Mouse (Mus musculus): ENCODE results near the gene Pramef8. TPM values are rescaled to one million over a fixed set of nuclear protein-coding genes. Genes with fewer than 3 reads are reported as not detected.

Pramef8 gene
- 25.6 and 27.4 TPM in 2 replicates for polyA plus RNA-seq (2015; fragmentation: Nextera tagmentation; extraction: Ambion mirVana)

DNA sequence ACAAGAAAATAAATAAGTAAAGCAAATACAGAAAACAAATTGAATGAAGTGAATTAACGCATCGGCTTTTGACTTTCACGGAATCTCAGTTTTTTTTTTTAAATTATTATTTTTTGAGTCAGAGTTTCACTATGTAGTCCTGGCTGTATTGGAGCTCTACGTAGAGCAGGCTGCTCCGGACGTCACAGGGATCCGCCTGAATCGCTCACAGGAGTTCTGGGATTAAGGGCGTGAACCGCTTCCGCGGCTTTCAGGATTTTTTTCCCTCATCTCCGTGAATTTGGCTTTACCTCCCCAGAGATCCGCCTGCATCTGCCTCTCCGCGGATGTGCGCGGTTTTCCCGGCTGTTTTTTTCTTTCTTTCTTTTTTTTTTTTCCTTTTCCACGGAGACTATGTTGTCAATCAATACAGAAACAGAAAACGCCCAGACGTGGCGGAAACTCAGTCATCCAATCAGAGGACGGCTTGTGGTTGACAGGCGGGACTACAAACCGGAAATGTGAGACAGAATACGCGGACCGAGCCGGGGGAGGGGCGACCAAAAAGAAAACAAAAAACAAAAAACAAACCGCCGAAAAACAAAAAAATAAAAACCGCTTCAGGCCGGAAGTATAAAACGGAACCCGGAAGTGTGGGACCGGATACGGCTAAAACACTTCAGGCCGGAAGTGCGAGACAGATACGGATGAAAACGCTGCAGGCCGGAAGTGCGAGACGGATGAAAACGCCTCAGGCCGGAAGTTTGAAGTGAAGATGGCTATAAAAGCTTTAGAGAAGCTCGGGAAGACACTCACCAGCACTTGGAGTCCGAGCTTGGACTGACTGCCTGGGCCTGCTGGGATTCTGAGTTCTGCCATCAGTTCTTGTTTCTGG, at the start of gene Pramef8:
Pramef8 (plus strand) TSS at position 208 of the 874 bp plus-strand sequence.
- ATAC-seq (replicated peaks), result peak; percentile 95
- under 1% methylated on average over 50 of the region's 50 CpGs for WGBS
- H3K4me3 ChIP-seq, result peak within 1 kb of the TSS; percentile 54
- H3K27ac ChIP-seq, result peak within 1 kb of the TSS; percentile 91
- H3K36me3 ChIP-seq (replicated peaks), result peaks cover 18% of the 10 kb centered on the region
- H3K9me3 ChIP-seq, result no peaks in the 10 kb centered on the region
- peak within 1 kb of the TSS; percentile 56 for H3K9ac ChIP-seq
- H3K4me2 ChIP-seq, result peak within 1 kb of the TSS; percentile 60
- peaks cover 6% of the 10 kb centered on the region for H3K4me1 ChIP-seq
- H3K27me3 ChIP-seq (replicated peaks), result no peaks in the 10 kb centered on the region

DNA sequence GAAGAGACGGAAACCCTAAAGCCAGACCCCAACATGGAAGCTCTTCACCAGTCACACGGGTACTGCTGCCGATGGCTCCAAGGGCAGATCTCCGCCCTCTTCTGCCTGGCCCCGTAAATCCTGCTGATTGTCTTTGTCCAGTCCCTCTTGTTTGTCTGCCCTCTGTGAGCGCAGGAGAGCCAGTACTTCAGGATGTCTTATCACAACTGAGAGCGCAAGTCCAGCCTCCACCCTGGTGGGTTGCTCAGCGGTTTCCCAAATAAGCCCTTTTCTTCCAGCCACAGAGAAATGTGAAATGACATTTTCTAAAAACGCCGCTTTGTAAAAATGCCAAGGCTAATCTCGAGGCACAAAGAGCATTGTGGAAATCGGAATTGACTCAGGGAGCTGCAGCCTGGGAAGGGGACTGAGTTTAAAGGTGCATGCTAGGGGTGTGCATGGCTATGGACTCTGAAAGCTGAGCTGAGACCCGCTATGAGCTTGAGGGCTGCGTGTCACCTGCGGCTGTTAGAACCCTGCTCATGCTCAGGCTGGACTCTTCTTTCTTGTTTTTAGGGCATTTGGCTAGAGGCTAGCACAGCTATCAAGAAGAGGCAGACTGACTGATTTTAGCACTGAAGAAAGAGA, 45.7 kb upstream of the Pramef8 start:
- 0 out of 2 replicates have a peak, but pooled peaks have one; percentile 58 for ATAC-seq (replicated peaks)
- Histone ChIP-seq H3K27ac (peak overlapping the region; percentile 40), H3K27me3 (replicated peaks) (no peaks in the 10 kb centered on the region), H3K9me3 (no peaks in the 10 kb centered on the region), H3K4me1 (peaks cover 7% of the 10 kb centered on the region), H3K4me3 (no peak overlapping the region), H3K4me2 (peak overlapping the region; percentile 22), H3K36me3 (replicated peaks) (no peaks in the 10 kb centered on the region), H3K9ac (no peak overlapping the region)
- 12% methylated on average over 15 of the region's 15 CpGs for WGBS

DNA sequence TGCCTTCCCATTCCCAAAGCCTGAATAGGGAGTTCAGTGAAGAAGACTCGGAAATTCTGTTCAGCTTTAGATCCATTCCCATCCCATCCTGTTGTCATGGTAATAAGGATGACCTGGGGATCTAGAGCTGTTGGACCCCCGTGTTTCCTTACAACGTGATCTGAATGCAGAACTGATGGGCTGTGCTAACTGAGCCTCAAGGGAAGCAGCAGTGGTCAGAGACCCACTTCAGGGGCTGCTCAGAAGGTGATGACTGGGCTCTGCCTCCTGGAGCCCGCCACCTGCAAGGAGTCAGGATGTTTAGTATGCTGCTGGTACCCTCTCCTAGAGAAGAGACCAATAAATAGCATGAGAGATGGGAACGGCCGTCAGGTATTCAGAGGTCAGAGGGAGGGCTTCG, 32.7 kb upstream of the Pramef8 start:
- Histone ChIP-seq H3K36me3 (replicated peaks) (no peaks in the 10 kb centered on the region), H3K4me2 (peak overlapping the region; percentile 28), H3K27me3 (replicated peaks) (no peaks in the 10 kb centered on the region), H3K27ac (peak overlapping the region; percentile 41; the same call in 1 of the 2 replicates), H3K9me3 (no peaks in the 10 kb centered on the region), H3K4me3 (no peak overlapping the region), H3K9ac (no peak overlapping the region), H3K4me1 (peaks cover 26% of the 10 kb centered on the region)
- ATAC-seq (replicated peaks), result peak; percentile 54
- 14% methylated on average over 7 of the region's 7 CpGs for WGBS

DNA sequence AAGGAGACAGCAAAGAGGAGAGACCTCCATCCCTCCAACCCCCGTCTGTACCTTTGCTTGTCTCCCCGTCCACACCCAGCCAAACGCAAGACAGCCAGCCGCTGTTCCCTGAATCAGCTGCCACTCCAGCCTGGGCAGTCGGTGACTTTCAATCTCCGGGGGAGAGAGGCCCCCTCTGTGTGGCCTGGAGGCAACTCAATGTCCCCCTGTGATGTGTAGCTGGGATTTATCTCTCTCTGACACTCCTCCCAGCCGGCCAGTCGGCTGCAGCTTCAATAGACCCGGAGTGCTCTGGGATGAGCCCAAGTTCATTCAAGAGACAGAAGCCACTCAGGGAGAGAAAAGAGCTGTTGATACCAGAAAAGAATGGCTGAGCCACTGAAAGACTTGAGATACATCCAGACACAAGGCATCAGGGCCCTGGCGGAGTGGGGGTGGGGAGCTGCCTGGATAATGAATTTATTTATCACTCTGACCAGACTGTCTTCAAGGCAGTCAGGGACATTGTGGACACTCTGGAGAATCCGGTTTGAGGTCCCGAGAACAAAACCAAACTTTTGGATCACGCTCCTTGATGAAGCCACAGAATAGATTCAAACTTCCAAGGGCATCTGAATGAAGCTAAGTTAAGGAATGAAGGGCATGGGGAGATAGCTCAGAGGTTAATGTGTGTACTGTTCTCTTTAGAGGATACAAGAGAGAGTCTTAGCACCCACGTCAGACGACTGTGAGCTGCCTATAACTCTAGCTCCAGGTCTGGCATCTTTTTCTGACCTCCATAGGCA, 32.1 kb upstream of the Pramef8 start:
- ATAC-seq (replicated peaks), result peak; percentile 59
- no peaks in the 10 kb centered on the region for H3K27me3 ChIP-seq (replicated peaks)
- H3K36me3 ChIP-seq (replicated peaks), result no peaks in the 10 kb centered on the region
- H3K4me1 ChIP-seq, result peaks cover 26% of the 10 kb centered on the region
- H3K9me3 ChIP-seq, result no peaks in the 10 kb centered on the region
- 11% methylated on average over 15 of the region's 15 CpGs for WGBS
- no peak overlapping the region for H3K9ac ChIP-seq
- H3K4me2 ChIP-seq, result peak overlapping the region; percentile 28
- no peak overlapping the region for H3K4me3 ChIP-seq
- peak overlapping the region; percentile 41 for H3K27ac ChIP-seq

DNA sequence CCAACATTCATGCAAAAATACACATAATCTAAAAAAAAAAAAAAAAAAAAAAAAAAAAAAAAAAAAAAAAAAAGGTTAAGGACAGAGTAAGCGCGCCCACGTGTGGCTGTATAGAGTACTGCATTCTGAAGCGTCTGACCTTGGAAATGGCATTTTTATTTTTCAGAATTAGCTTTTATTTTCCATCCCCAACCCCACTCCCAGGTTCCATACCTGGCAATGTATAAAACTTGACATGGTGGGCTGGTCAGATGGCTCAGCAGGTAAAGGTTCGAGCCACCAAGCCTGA, 31.6 kb upstream of the Pramef8 start:
- Histone ChIP-seq H3K9me3 (no peaks in the 10 kb centered on the region), H3K4me3 (no peak overlapping the region), H3K27me3 (replicated peaks) (no peaks in the 10 kb centered on the region), H3K4me1 (peaks cover 26% of the 10 kb centered on the region), H3K4me2 (no peak overlapping the region), H3K27ac (no peak overlapping the region), H3K36me3 (replicated peaks) (no peaks in the 10 kb centered on the region), H3K9ac (no peak overlapping the region)
- ATAC-seq (replicated peaks), result no peak
- WGBS, result 2% methylated on average over 5 of the region's 5 CpGs

DNA sequence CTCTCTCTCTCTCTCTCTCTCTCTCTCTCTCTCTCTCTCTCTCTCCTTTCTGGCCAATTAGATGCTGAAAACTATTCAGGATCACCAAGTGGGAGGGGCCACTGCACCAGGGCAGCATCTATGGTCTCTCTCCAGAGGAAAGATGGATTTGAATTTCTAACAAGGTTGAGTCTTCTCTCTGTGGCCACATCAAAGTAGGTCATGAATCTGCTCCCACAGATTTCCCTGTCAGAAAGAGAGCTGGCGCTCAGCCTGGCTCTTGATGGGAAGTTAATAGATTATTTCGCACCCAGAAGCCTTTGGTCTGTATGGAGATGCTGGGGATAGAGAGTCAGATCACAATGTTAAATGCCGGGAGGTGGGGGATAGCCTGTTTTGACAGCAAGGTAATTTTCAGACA, 30.1 kb upstream of the Pramef8 start:
- Histone ChIP-seq H3K4me2 (no peak overlapping the region), H3K36me3 (replicated peaks) (no peaks in the 10 kb centered on the region), H3K27me3 (replicated peaks) (no peaks in the 10 kb centered on the region), H3K9ac (no peak overlapping the region), H3K4me3 (no peak overlapping the region), H3K27ac (no peak overlapping the region), H3K9me3 (no peaks in the 10 kb centered on the region), H3K4me1 (peaks cover 26% of the 10 kb centered on the region)
- no peak for ATAC-seq (replicated peaks)
- 35% methylated on average over 3 of the region's 3 CpGs for WGBS

DNA sequence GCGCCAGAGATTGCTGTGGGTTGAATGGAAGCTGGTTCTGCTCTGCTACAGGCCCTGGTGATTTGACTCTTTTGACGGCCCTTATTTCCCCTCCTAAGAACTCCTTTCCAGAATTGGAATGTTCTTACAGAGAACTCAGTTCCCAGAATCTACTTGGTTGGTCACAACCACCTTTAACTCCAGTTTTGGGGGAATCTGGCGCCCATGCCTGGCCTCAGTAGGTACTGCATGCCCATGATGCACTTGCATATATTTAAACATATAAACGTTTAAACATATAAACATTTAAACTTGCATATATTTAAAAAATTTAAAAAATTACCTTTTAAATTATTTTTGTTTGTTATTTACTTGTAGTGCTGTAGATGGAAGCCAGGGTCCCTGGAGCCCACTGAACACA, 28.6 kb upstream of the Pramef8 start:
- Histone ChIP-seq H3K4me3 (no peak overlapping the region), H3K9ac (no peak overlapping the region), H3K4me1 (peaks cover 26% of the 10 kb centered on the region), H3K4me2 (no peak overlapping the region), H3K27ac (no peak overlapping the region), H3K36me3 (replicated peaks) (no peaks in the 10 kb centered on the region), H3K9me3 (no peaks in the 10 kb centered on the region), H3K27me3 (replicated peaks) (no peaks in the 10 kb centered on the region)
- WGBS, result 40% methylated on average over 4 of the region's 4 CpGs
- ATAC-seq (replicated peaks), result no peak

DNA sequence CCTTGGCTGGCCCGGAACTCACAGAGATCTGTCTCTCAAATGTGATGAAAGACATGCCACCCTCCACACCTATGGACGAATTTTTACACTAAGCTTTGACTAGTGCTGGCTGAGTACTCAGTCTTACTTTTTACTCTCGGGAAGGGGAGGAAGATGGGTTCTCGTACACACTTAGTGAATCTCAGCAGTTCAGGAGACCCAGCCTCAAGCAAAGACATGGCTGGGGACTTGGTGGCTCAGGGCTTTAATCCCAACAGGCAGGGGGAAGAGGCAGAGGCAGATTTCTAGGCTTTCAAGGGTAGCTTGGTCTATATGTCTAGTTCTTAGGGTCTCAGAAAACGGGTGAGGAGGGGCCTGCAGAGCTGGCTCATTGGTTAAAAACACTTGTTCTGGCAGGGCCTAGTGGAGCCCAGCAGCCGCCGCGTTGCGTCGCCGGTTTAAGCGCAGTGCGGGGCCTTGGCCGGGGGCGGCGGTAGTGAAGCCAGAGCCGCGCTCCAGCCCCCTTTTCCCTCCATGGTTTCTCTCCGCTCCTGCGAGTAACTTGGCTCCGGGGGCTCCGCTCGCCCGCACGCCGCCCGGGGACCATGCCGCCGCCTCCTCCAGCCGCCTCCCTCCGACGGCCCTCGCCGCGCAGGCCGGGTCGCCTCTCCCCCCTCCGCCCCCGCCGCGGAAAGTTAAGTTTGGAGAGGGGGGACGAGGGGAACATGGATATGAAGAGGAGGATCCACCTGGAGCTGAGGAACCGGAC, 23.1 kb upstream of the Pramef8 start:
- peak overlapping the region; percentile 27; the same call in 1 of the 2 replicates for H3K9ac ChIP-seq
- H3K36me3 ChIP-seq (replicated peaks), result no peaks in the 10 kb centered on the region
- WGBS, result 10% methylated on average over 36 of the region's 43 CpGs
- H3K4me3 ChIP-seq, result peak overlapping the region; percentile 37
- H3K4me2 ChIP-seq, result peak overlapping the region; percentile 66
- H3K9me3 ChIP-seq, result no peaks in the 10 kb centered on the region
- H3K27ac ChIP-seq, result no peak overlapping the region
- peaks cover 3% of the 10 kb centered on the region; the same call in 1 of the 2 replicates for H3K4me1 ChIP-seq
- H3K27me3 ChIP-seq (replicated peaks), result no peaks in the 10 kb centered on the region
- peak; percentile 88 for ATAC-seq (replicated peaks)

DNA sequence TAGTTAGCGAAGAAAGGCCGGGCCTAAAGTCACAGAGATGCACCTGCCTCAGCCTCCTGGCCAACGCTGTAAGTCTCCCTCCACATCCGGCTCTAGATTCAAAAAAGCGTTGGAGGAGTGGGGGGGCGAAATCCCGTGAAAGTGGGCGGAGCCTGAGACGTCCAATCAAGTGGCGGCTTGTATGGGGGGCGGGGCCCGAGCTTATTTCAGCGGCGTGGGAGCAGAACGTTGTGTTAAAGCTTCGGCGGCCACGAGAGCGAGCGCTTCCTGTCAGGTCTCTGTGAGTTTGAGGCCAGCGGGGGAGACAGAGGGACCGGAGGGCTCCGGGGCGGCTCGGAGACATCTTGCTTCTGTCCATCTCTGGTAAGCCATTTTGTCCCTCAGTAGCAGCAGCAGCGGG, 18.0 kb upstream of the Pramef8 start, which contains the start of gene Pramel1:
Pramel1 (plus strand) TSS at position 248 of the 400 bp plus-strand sequence.
- H3K4me1 ChIP-seq, result no peaks in the 10 kb centered on the region
- no peak within 1 kb of the TSS for H3K27ac ChIP-seq
- no peak for ATAC-seq (replicated peaks)
- no peaks in the 10 kb centered on the region for H3K9me3 ChIP-seq
- no peak within 1 kb of the TSS for H3K4me3 ChIP-seq
- no peak within 1 kb of the TSS for H3K9ac ChIP-seq
- no peak within 1 kb of the TSS for H3K4me2 ChIP-seq
- 82% methylated on average over 26 of the region's 26 CpGs for WGBS
- H3K27me3 ChIP-seq (replicated peaks), result no peaks in the 10 kb centered on the region
- H3K36me3 ChIP-seq (replicated peaks), result no peaks in the 10 kb centered on the region

DNA sequence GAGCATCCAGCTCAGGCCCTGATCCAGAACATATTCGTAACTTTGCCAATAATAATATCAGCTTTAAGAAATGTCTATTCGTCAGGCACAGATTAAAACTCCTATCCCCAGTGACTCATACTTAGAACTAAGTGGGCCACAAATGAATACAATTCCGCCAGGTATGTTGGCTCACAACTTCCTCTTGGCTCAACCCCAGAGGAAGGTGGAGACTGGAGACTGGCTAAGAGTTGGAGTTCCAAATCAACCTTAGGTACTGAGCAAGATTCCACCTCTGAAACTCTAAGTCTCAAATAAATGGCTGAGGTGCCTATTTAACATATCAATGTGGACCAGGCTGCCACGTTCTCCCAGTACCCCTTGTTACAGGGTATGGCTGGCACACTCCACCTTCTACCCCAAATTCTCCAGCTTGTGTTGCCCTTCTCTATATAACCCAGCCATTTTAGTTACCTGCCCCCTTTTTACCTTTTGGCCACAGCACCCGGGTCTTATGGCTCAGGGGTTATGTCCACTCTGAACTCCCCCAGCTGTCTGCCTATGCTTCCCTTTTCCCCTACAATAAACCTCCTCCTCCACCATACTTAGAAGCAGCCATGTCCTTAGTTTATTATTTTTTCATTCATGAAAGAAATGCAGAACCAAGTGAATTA, 534 bp upstream of the Pramef8 start:
- Histone ChIP-seq H3K27ac (peak overlapping the region; percentile 91), H3K4me3 (peak overlapping the region; percentile 54), H3K9me3 (no peaks in the 10 kb centered on the region), H3K4me1 (peaks cover 6% of the 10 kb centered on the region), H3K36me3 (replicated peaks) (peaks cover 11% of the 10 kb centered on the region; the same call in 1 of the 2 replicates), H3K9ac (peak overlapping the region; percentile 56; the same call in 1 of the 2 replicates), H3K27me3 (replicated peaks) (no peaks in the 10 kb centered on the region), H3K4me2 (peak overlapping the region; percentile 60)
- ATAC-seq (replicated peaks), result peak; percentile 32
- WGBS, result 69% methylated on average over 5 of the region's 5 CpGs

DNA sequence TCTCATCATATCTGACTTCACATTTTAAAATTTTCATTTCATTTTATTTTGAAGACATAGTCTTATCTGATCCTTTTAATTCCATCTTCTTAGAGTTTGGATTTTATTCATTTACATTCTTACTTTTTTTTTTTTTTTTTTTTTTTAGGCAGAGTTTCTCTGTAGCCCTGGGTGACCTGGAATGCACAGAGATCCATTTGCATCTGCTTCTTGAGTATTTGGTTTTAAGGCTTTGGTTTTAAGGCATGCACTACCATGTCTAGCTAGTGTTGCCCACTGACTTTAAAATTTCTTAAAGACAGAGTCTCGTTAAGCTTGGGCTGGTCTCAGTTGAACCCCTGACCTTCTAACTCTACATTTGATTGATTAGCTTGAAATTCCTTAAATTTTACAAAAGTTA, 1.4 kb downstream of the Pramef8 start:
- H3K27ac ChIP-seq, result no peak overlapping the region
- 96% methylated on average over 1 of the region's 1 CpGs for WGBS
- no peaks in the 10 kb centered on the region for H3K27me3 ChIP-seq (replicated peaks)
- H3K4me1 ChIP-seq, result peaks cover 6% of the 10 kb centered on the region
- H3K4me3 ChIP-seq, result no peak overlapping the region
- peak overlapping the region; percentile 60; the same call in 1 of the 2 replicates for H3K4me2 ChIP-seq
- ATAC-seq (replicated peaks), result no peak
- H3K9ac ChIP-seq, result no peak overlapping the region
- H3K9me3 ChIP-seq, result no peaks in the 10 kb centered on the region
- H3K36me3 ChIP-seq (replicated peaks), result peaks cover 29% of the 10 kb centered on the region

All from midbrain, embryonic 15.5 days (tissue).